Mouse (Mus musculus): ENCODE results near the gene Atp5e. TPM values are rescaled to one million over a fixed set of nuclear protein-coding genes. Genes with fewer than 3 reads are reported as not detected.
A peak's percentile ranks its signal among the peaks of the same experiment; 100 is the strongest.

Gene Atp5e
- polyA plus RNA-seq, 1 experiment, result 1,071 TPM

DNA sequence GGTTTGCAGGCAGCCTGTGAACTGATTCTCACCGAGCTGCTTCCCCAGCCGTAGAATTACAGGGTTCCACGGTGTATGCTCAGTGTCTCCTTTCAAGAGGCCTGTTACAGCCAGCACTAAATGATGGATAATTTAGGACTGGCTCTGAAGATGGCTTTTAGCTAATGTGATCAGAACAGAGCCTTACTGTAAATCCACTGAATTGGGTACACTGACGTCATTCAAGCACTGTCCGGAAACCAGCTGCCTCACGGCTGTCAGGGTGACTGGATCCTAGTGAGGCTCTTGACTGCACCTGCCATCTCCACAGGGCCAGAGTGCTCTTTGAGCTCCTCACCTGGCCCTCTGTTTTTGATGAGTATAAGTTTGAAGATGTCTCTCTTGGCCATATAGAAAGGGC is 42.8 kb downstream of the Atp5e start:
- TF ChIP-seq CTCF (conservative IDR thresholded peaks at IDR 0.05; ENCODE audit: insufficient read depth, insufficient read length, low read depth, low read length), result no peak
- 81% methylated on average over 6 of the region's 6 CpGs for WGBS
- Histone ChIP-seq H3K4me1 (ENCODE audit: control insufficient read depth, insufficient read depth, low read length) (peaks cover 4% of the 10 kb centered on the region; the same call in 1 of the 2 replicates), H3K27me3 (replicated peaks; ENCODE audit: control insufficient read depth, insufficient read depth, low read length) (no peaks in the 10 kb centered on the region), H3K36me3 (ENCODE audit: control insufficient read depth, insufficient read depth, low read length) (no peaks in the 10 kb centered on the region), H3K4me3 (ENCODE audit: insufficient read depth, low read depth, low read length) (no peak overlapping the region), H3K27ac (ENCODE audit: insufficient read depth, low read depth, low read length) (no peak overlapping the region)
- DNase-seq, result no peak

- H3K36me3 ChIP-seq (ENCODE audit: control insufficient read depth, insufficient read depth, low read length), result no peaks in the 10 kb centered on the region
- peaks cover 4% of the 10 kb centered on the region; the same call in 1 of the 2 replicates for H3K4me1 ChIP-seq (ENCODE audit: control insufficient read depth, insufficient read depth, low read length)
- H3K27me3 ChIP-seq (replicated peaks; ENCODE audit: control insufficient read depth, insufficient read depth, low read length), result no peaks in the 10 kb centered on the region
- no peak for TF ChIP-seq CTCF (conservative IDR thresholded peaks at IDR 0.05; ENCODE audit: insufficient read depth, insufficient read length, low read depth, low read length)
- peak; percentile 30 for TF ChIP-seq POLR2A (IDR thresholded peaks at IDR 0.05; ENCODE audit: low read depth, low read length)
- WGBS, result under 1% methylated on average over 40 of the region's 40 CpGs
- peak within 1 kb of the TSS; percentile 64 for H3K4me3 ChIP-seq (ENCODE audit: insufficient read depth, low read depth, low read length)
- no peak within 1 kb of the TSS for H3K27ac ChIP-seq (ENCODE audit: insufficient read depth, low read depth, low read length)
- peak; percentile 96 for DNase-seq
Observed at GRCm38 (mm10) chr2:174415731-174416310, 48.1 kb downstream of the Atp5e start, which contains the start of gene Nelfcd. Gene Nelfcd (plus strand): TSS chr2:174415804.

- H3K4me1 ChIP-seq (ENCODE audit: control insufficient read depth, insufficient read depth, low read length), result peaks cover 4% of the 10 kb centered on the region; the same call in 1 of the 2 replicates
- H3K27ac ChIP-seq (ENCODE audit: insufficient read depth, low read depth, low read length), result no peak overlapping the region
- H3K4me3 ChIP-seq (ENCODE audit: insufficient read depth, low read depth, low read length), result no peak overlapping the region
- no peak for DNase-seq
- H3K27me3 ChIP-seq (replicated peaks; ENCODE audit: control insufficient read depth, insufficient read depth, low read length), result no peaks in the 10 kb centered on the region
- H3K36me3 ChIP-seq (ENCODE audit: control insufficient read depth, insufficient read depth, low read length), result no peaks in the 10 kb centered on the region
- 52% methylated on average over 18 of the region's 18 CpGs for WGBS
- TF ChIP-seq POLR2A (IDR thresholded peaks at IDR 0.05; ENCODE audit: low read depth, low read length) (no peak), CTCF (conservative IDR thresholded peaks at IDR 0.05; ENCODE audit: insufficient read depth, insufficient read length, low read depth, low read length) (no peak)
Observed at GRCm38 (mm10) chr2:174415001-174415730, 48.7 kb downstream of the Atp5e start.

DNA sequence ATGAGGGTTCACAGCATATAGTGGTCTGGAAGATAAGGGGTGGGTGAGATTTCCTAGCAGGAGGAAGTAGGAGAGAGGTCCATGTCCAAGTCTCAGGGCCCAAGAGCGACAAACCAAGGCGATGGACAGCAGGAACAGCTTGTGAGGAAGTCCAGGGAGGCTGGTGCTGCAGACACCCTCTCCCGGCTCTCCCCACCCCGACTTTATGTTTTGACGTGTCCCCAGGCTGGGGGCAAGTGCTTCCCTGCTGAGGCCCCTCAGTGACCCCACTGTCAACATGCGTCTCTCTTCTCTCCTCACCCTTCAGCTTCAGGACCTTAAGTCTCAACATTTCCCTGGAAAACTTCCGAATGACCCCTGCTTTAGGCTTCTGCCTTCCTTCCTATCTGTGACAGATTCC is 50.8 kb downstream of the Atp5e start:
- Histone ChIP-seq H3K4me1 (ENCODE audit: control insufficient read depth, insufficient read depth, low read length) (peaks cover 4% of the 10 kb centered on the region; the same call in 1 of the 2 replicates), H3K27ac (ENCODE audit: insufficient read depth, low read depth, low read length) (no peak overlapping the region), H3K36me3 (ENCODE audit: control insufficient read depth, insufficient read depth, low read length) (no peaks in the 10 kb centered on the region), H3K4me3 (ENCODE audit: insufficient read depth, low read depth, low read length) (no peak overlapping the region), H3K27me3 (replicated peaks; ENCODE audit: control insufficient read depth, insufficient read depth, low read length) (no peaks in the 10 kb centered on the region)
- DNase-seq, result no peak
- TF ChIP-seq POLR2A (IDR thresholded peaks at IDR 0.05; ENCODE audit: low read depth, low read length) (no peak), CTCF (conservative IDR thresholded peaks at IDR 0.05; ENCODE audit: insufficient read depth, insufficient read length, low read depth, low read length) (no peak)
- 79% methylated on average over 7 of the region's 7 CpGs for WGBS

Other genes with a start within 250 kb of the Atp5e start
- gene Gnas, start 179.8 kb downstream of the Atp5e start, polyA plus RNA-seq (2012; rRNA removed), result 872 and 1,035 TPM in 2 replicates
- gene Gm20721, start 117.4 kb downstream of the Atp5e start, polyA plus RNA-seq (2012; rRNA removed), result not detected in 2 replicates
- gene Nelfcd, start 48.3 kb downstream of the Atp5e start, polyA plus RNA-seq (2012; rRNA removed), result 45.4 and 48.1 TPM in 2 replicates
- gene Ctsz, start 25.1 kb downstream of the Atp5e start, polyA plus RNA-seq (2012; rRNA removed), result 265 and 268 TPM in 2 replicates
- gene Tubb1, start 13.4 kb downstream of the Atp5e start, polyA plus RNA-seq (2012; rRNA removed), result 0.34 and 0.61 TPM in 2 replicates
- gene Prelid3b, start 9.0 kb upstream of the Atp5e start, polyA plus RNA-seq (2012; rRNA removed), result 39.9 and 48.1 TPM in 2 replicates
- gene Zfp831, start 179.4 kb upstream of the Atp5e start, polyA plus RNA-seq (2012; rRNA removed), result 0.03 and 0.34 TPM in 2 replicates

Data from kidney, adult 2 months (tissue).